Mouse (Mus musculus) heart, postnatal 0 days (tissue): Measurements from ENCODE around the gene Polr3e.

Experiments used
- CTCF ChIP-seq: IDR thresholded peaks from 2 replicates; pipeline ENCODE4 v1.5.1; 2016; ENCODE audit warnings: antibody characterized with exemption, control low read depth, low read depth
- EP300 ChIP-seq: IDR thresholded peaks from 2 replicates; pipeline ENCODE4 v1.6.1; 2016; ENCODE audit warnings: antibody characterized with exemption, low read depth

- no peak for TF ChIP-seq CTCF
- TF ChIP-seq EP300 = no peak
Observed at GRCm38 (mm10) chr7:120963126-120963525, 45.6 kb downstream of the Polr3e start.
